Mouse (Mus musculus) pancreas, adult 10 weeks (tissue): ENCODE results near the gene Aimp2. TPM values are rescaled to one million over a fixed set of nuclear protein-coding genes. Genes with fewer than 3 reads are reported as not detected.

Experiments
- polyA plus RNA-seq: library from polyadenylated mRNA; stranded (reverse); fragments of 350-450 nt; fragmentation: Illumina TruSeq; extraction: RNeasy Lipid Tissue Mini Kit (QIAGEN cat#74804); gene quantifications from one replicate; pipeline ENCODE4 v1.2.3, GENCODE M21; 2015; ENCODE audit warnings: low read depth, low replicate concordance; ENCODE audit not compliant: insufficient read depth

Aimp2 gene
- polyA plus RNA-seq, result 16.3 TPM

GRCm38 (mm10) chr5:143909417-143910400 is at the start of gene Aimp2, which contains the start of gene Pms2:
Gene Aimp2 (minus strand): TSS chr5:143909847.
Gene Pms2 (plus strand): TSS chr5:143909964.

GRCm38 (mm10) chr5:143932831-143933230 is 23.2 kb upstream of the Aimp2 start, which contains the start of gene Rsph10b:
Gene Rsph10b (plus strand): TSS chr5:143933035.

GRCm38 (mm10) chr5:143927875-143928274 is 18.2 kb upstream of the Aimp2 start, which contains the start of gene Gm42421:
Gene Gm42421 (plus strand): TSS chr5:143928175.

GRCm38 (mm10) chr5:143897635-143898330 is 11.9 kb downstream of the Aimp2 start, which contains the start of gene Ankrd61:
Gene Ankrd61 (minus strand): TSS chr5:143897685.

Other genes with a start within 250 kb of the Aimp2 start
- 2.9 TPM for gene Usp42, start 177.6 kb downstream of the Aimp2 start, polyA plus RNA-seq
- gene Eif2ak1, start 92.1 kb downstream of the Aimp2 start, polyA plus RNA-seq, result 5.2 TPM
- not detected for gene Ankrd61, start 12.2 kb downstream of the Aimp2 start, polyA plus RNA-seq
- gene Pms2, start 117 bp upstream of the Aimp2 start, polyA plus RNA-seq, result 1.4 TPM
- gene Gm42421, start 18.3 kb upstream of the Aimp2 start, polyA plus RNA-seq, result not detected
- gene Rsph10b, start 23.2 kb upstream of the Aimp2 start, polyA plus RNA-seq, result 0.85 TPM
- 13.2 TPM for gene Ccz1, start 105.0 kb upstream of the Aimp2 start, polyA plus RNA-seq
- not detected for gene Ocm, start 116.8 kb upstream of the Aimp2 start, polyA plus RNA-seq
- gene Lmtk2, start 190.6 kb upstream of the Aimp2 start, polyA plus RNA-seq, result 4.6 TPM